Mouse (Mus musculus) right cerebral cortex, postnatal 36 days (tissue): ENCODE measurements at regions not wholly inside any gene's neighbourhood (a gene's known extent, or its start where the extent isn't known, plus 50 kb on each side); places are given as distances from the start of the nearest gene placed in this dataset.

Source experiments
- DNase-seq, 2 experiments: peaks; one replicate each; pipeline ENCODE4 v3.0.0; 2022; ENCODE audit warnings: low spot score in 2 of 2, mixed read lengths in 1 of 2

- no peak for DNase-seq
Measured at GRCm38 (mm10) chr16:69515122-69515521, 348.4 kb downstream of the Speer2 start.

GRCm38 (mm10) chr16:69477317-69477716, 386.2 kb downstream of the Speer2 start:
- DNase-seq = no peak

- peak; percentile 6 to 26 for DNase-seq
Measured at GRCm38 (mm10) chr16:69469024-69469780, 394.3 kb downstream of the Speer2 start.

GRCm38 (mm10) chr16:69459171-69459570, 404.4 kb downstream of the Speer2 start:
- no peak for DNase-seq

- no peak for DNase-seq
Measured at GRCm38 (mm10) chr16:69424661-69425634, 438.6 kb downstream of the Speer2 start.
